Mouse (Mus musculus) layer of hippocampus, adult 8-10 months (tissue): Measurements from ENCODE around the gene Ptprcap. TPM values are rescaled to one million over a fixed set of nuclear protein-coding genes. Genes with fewer than 3 reads are reported as not detected.

ENCODE experiments used
- DNase-seq, 2 experiments: peaks; one replicate each; pipeline ENCODE4 v3.0.0; 2022; ENCODE audit warnings: low spot score in 2 of 2
- total RNA-seq, 4 experiments: library from RNA; stranded (reverse); gene quantifications; 2 replicates each; pipeline ENCODE4 v1.2.4; 2022

Gene Ptprcap
- total RNA-seq, 4 experiments from 2014 or later, result 1.3 to 4.4 (median 1.6) TPM

DNA sequence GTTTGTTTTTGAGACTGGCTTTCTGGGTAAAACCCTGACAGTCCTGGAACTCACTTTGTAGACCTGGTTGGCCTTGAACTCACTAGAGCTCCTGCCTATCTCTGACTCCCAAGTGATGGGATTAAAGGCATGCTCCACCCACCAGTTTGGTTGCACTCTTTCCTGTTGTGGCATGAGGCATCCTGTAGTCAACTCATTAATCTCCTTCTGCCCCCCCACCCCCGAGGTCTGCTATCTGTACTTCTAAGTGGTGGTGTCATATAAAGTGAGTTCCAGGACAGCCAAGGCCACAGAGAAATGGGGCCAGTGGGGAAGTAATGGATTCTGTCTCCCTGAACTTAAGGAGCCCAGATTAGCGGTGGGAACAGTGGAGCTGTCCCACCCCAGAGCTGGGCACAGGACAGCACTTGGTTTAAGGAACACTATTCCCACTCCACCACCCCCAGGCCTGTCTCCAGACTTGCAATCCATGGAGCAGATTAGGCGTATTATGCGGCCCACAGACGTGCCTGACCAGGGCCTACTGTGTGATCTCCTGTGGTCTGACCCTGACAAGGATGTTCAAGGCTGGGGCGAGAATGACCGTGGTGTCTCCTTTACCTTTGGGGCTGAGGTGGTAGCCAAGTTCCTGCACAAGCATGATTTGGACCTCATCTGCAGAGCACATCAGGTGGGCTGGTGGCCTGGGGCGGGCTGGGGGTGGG, 40.8 kb downstream of the Ptprcap start:
- no peak for DNase-seq

- no peak for DNase-seq
Observed at GRCm38 (mm10) chr19:4194776-4195650, 41.6 kb downstream of the Ptprcap start.

DNA sequence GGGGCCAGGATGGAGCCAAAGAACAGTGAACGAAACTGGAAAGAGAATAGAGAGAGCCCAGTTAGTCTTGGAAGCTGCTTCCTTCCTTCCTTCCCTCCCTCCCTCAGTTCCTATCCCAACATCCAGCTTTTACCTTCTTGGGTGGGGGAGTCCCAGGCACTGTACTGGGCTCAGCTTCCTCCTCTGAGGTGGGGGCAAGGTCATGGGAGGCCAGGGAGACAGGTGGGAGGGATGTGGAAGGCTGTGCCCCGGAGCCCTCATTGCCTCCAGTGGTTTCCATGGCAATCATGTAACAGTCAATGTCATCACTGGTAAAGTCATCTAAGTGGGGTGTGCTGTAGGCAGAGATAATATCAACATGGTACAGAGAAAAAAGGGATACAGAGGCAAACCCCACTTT, 42.6 kb downstream of the Ptprcap start:
- no peak for DNase-seq

DNA sequence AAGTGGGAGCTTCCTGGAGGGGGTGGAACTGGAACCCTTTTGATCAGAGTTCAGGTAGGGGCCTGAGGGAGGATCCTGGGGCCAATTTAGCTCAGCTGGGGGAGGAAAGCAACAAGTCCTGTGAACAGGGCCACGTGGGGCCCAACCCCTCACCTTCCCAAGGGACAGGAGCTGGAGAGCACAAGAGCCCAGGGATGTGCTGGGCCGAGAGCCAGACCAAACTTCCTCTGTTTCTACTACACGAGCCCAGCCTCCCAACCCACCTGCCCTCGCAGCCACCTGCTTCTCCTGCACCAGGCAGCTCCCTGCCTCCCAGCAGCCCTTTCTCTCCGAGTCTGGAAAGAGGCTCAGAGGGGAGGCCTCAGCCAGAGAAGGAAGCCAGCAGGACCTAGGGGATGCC, 43.1 kb downstream of the Ptprcap start:
- no peak for DNase-seq

DNA sequence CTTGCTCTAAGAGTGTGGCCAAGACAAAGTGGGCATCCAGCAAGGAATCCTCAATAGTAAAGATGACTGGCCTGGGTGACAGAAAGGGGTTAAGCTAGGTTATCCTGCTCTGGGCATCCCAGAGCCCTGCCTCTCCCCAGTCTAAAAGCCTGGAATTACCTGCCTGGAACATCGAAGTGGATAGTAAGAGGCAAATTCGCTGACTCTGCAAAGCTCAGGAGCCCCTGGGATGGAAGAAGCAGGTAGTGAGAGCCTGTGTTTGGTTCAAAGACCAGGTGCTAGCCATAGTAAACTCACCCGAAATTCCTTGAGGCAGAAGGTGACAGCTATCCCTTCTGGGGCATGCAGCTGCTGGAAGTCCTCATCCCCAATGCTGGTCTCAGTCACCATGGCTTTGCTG, 43.8 kb downstream of the Ptprcap start:
- DNase-seq, result no peak

DNA sequence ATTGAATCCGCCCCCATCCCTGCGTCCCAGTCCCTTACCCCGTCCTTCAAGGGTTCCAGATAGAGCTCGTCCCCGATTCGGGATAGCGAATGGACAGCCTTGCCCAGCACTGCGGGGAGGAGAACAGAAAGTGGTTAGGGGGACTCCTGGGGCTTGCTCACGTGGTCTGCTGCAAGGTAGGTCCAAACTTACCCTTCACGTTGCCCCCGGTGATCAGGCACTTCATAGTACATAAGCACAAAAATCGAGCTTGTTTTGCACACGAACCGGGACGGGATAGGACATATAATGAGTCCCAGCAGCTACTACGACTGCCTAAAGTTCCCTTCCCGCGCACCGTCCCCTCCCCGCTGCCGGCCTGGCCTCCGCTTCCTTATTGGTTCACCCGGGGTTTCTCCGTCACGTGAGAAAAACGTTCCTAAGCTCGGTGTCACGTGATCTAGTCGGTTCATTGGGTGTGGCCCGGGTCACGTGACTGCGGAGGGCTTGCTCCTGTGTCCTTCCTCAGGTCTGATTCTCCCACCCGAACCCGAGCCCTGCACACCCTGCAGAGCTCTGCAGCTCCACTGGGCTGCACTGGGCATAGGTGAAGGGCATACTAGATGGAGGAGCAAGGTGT, 48.0 kb downstream of the Ptprcap start, which contains the start of gene Rad9a:
Rad9a (minus strand) TSS at position 372 of the 619 bp plus-strand sequence.
- peak; percentile 94 to 95 for DNase-seq

DNA sequence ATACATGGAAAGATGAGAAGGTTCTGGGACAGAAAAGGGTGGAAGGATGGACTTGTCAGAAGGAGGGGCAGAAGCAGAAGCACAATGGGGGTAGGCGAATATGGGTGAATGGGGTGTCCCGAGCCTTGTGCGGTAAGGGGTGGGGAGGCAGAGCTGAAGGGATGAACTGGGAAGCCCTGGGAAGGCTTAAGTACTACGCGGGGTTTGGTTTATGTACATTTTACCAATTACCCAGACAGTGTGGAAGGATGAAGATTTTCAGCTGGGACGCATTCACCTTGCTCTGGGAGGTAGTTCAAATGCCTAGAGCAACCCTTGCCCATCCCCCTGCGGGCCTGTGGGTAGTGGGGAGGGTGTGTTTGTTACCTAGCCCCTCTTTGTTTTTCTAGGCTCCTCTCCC, 48.7 kb downstream of the Ptprcap start:
- no peak for DNase-seq

- no peak for DNase-seq
Observed at GRCm38 (mm10) chr19:4203148-4203547, 49.7 kb downstream of the Ptprcap start.

DNA sequence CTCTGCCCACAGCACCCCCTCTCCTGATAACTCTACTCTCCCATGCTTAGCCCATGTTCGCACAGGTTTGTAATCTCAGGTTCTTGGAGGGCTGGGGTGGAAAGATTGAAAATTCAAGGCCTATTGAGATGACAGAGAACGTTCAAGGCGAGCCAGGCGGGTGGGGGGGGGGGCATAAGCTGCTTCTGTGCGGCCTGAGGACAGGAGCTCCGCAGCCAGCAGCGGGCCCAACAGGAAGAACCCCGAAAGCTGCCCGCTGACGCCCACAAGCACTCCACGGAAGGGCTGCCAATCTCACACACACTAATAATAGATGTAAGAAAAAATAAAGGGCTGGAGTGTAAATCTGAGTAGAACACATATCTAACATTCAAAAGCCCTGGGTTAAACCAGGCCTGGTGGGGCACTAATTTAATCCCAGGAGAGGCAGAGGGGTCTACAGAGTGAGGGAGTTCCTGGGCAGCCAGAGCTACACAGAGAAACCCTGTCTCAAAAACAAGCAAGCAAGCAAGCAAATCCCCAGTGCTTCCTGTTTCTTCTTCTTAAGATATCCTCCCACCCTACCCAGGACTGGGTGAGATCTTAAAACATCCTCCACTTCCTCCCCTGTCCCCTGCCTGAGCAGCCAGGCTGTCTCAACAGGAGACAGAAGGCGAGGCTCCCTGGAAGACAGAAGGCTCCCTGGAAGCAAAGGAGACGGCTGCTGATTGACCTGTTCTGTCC, 50.4 kb downstream of the Ptprcap start:
- no peak for DNase-seq

DNA sequence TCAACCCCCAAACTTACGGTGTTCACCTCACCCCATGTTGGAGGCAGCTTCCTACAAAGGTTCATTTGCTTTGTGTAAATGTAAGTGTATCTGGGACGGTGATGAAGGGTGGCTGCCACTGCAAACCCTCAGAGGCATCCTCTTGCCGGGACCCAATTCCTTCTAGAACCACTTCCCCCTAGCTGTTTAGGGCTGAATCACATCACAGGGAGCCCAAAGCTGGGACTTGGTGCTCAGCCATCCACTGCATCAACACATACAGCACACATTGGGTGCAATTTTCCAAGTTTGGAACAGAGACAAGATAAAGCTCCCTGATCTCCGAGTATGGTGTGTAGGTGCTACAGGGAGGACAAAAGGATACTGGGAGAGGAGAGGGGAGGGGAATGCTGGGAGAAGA, 51.5 kb downstream of the Ptprcap start:
- DNase-seq, result no peak

Other genes starting within 250 kb of the Ptprcap start
- gene Tcirg1, start 246.5 kb upstream of the Ptprcap start, total RNA-seq, result 10 to 100 TPM; 19.4 to 39.9 (median 30.6) TPM
- gene Ndufs8, start 240.8 kb upstream of the Ptprcap start, total RNA-seq, result 100 to 1,000 TPM; 114 to 145 (median 126) TPM
- gene Aldh3b1, start 223.8 kb upstream of the Ptprcap start, total RNA-seq, result 1 to 10 TPM; 3.5 to 7.6 (median 5.5) TPM
- gene Unc93b1, start 218.4 kb upstream of the Ptprcap start, total RNA-seq, result 10 to 100 TPM; 12.1 to 49.4 (median 31.1) TPM
- not detected for gene Aldh3b3, start 195.0 kb upstream of the Ptprcap start, total RNA-seq
- gene Aldh3b2, start 181.3 kb upstream of the Ptprcap start, total RNA-seq, result 1 to 10 TPM in 2 of 4 experiments, under 1 TPM in 2; 0.47 to 1.3 (median 0.90) TPM
- gene Acy3, start 167.0 kb upstream of the Ptprcap start, total RNA-seq, result 1 to 10 TPM; 1.5 to 2.7 (median 1.7) TPM
- not detected for gene Tbx10, start 160.9 kb upstream of the Ptprcap start, total RNA-seq
- 1 to 10 TPM; 7.7 to 9.4 (median 8.7) TPM for gene Nudt8, start 153.0 kb upstream of the Ptprcap start, total RNA-seq
- gene Gm49405, start 153.0 kb upstream of the Ptprcap start, total RNA-seq, result 1 to 10 TPM in 3 of 4 experiments, under 1 TPM in 1; 0.86 to 2.4 (median 1.7) TPM
- gene Doc2g, start 150.3 kb upstream of the Ptprcap start, total RNA-seq, result 1 to 10 TPM; 1.6 to 3.5 (median 3.0) TPM
- 100 to 1,000 TPM; 246 to 277 (median 263) TPM for gene Ndufv1, start 140.8 kb upstream of the Ptprcap start, total RNA-seq
- 100 to 1,000 TPM; 395 to 468 (median 434) TPM for gene Gstp1, start 115.6 kb upstream of the Ptprcap start, total RNA-seq
- 10 to 100 TPM; 44.8 to 75.0 (median 48.9) TPM for gene Gstp2, start 107.6 kb upstream of the Ptprcap start, total RNA-seq
- not detected for gene Gstp3, start 94.0 kb upstream of the Ptprcap start, total RNA-seq
- gene Cabp2, start 72.0 kb upstream of the Ptprcap start, total RNA-seq, result not detected
- 10 to 100 TPM; 27.6 to 38.9 (median 31.5) TPM for gene Cdk2ap2, start 56.4 kb upstream of the Ptprcap start, total RNA-seq
- 100 to 1,000 TPM; 180 to 200 (median 193) TPM for gene Pitpnm1, start 53.6 kb upstream of the Ptprcap start, total RNA-seq
- gene Aip, start 27.7 kb upstream of the Ptprcap start, total RNA-seq, result 100 to 1,000 TPM; 117 to 127 (median 123) TPM
- under 1 TPM in 1 of 4 experiments, not detected in 3; 0.07 TPM for gene Gpr152, start 13.8 kb upstream of the Ptprcap start, total RNA-seq
- gene Cabp4, start 9.6 kb upstream of the Ptprcap start, total RNA-seq, result under 1 TPM in 1 of 4 experiments, not detected in 3; 0.68 TPM
- 10 to 100 TPM; 83.8 to 99.0 (median 98.2) TPM for gene Coro1b, start 5.0 kb upstream of the Ptprcap start, total RNA-seq
- 10 to 100 TPM; 30.1 to 44.3 (median 41.1) TPM for gene Rps6kb2, start 9.8 kb downstream of the Ptprcap start, total RNA-seq
- gene Carns1, start 21.9 kb downstream of the Ptprcap start, total RNA-seq, result 10 to 100 TPM in 1 of 4 experiments, 1 to 10 TPM in 3; 6.3 to 10.1 (median 8.9) TPM
- gene Tbc1d10c, start 37.7 kb downstream of the Ptprcap start, total RNA-seq, result 1 to 10 TPM in 3 of 4 experiments, under 1 TPM in 1; 0.66 to 2.0 (median 1.4) TPM
- gene Ppp1ca, start 38.5 kb downstream of the Ptprcap start, total RNA-seq, result 100 to 1,000 TPM; 255 to 271 (median 266) TPM
- 10 to 100 TPM in 2 of 4 experiments, 1 to 10 TPM in 2; 8.7 to 11.6 (median 9.7) TPM for gene Rad9a, start 48.1 kb downstream of the Ptprcap start, total RNA-seq
- gene Clcf1, start 60.6 kb downstream of the Ptprcap start, total RNA-seq, result 1 to 10 TPM in 3 of 4 experiments, under 1 TPM in 1; 0.70 to 3.3 (median 1.9) TPM
- not detected for gene AC109138.7, start 60.8 kb downstream of the Ptprcap start, total RNA-seq
- 10 to 100 TPM; 13.3 to 25.1 (median 18.5) TPM for gene Pold4, start 78.3 kb downstream of the Ptprcap start, total RNA-seq
- 10 to 100 TPM; 64.8 to 79.5 (median 68.0) TPM for gene Ssh3, start 115.6 kb downstream of the Ptprcap start, total RNA-seq
- gene Ankrd13d, start 129.5 kb downstream of the Ptprcap start, total RNA-seq, result 10 to 100 TPM; 60.3 to 77.2 (median 67.3) TPM
- gene Grk2, start 152.6 kb downstream of the Ptprcap start, total RNA-seq, result 100 to 1,000 TPM; 174 to 191 (median 186) TPM
- 10 to 100 TPM; 79.2 to 87.3 (median 84.4) TPM for gene Kdm2a, start 244.7 kb downstream of the Ptprcap start, total RNA-seq